Mouse (Mus musculus) limb, embryonic 10.5 days (tissue): Measurements from ENCODE around the gene Nr6a1. TPM values are rescaled to one million over a fixed set of nuclear protein-coding genes. Genes with fewer than 3 reads are reported as not detected.
A peak's percentile ranks its signal among the peaks of the same experiment; 100 is the strongest.

Experiments used
- DNase-seq: peaks from one replicate; pipeline ENCODE4 v3.0.0-alpha.2; 2017; ENCODE audit warnings: low spot score
- H3K27ac ChIP-seq: fragments of 300-500 bp; sonication (generic); 2 replicates; pipeline ENCODE4 v1.5.1; 2016; ENCODE audit warnings: mild to moderate bottlenecking
- H3K27me3 ChIP-seq: fragments of 300-500 bp; sonication (generic); 2 replicates; pipeline ENCODE4 v1.6.1; 2016; ENCODE audit warnings: low read depth, mild to moderate bottlenecking; ENCODE audit not compliant: poor library complexity, severe bottlenecking
- H3K36me3 ChIP-seq: fragments of 300-500 bp; sonication (generic); 2 replicates; pipeline ENCODE4 v1.6.1; 2016; ENCODE audit warnings: mild to moderate bottlenecking, moderate library complexity
- H3K4me1 ChIP-seq: fragments of 300-500 bp; sonication (generic); 2 replicates; pipeline ENCODE4 v1.6.1; 2016
- H3K4me3 ChIP-seq: fragments of 300-500 bp; sonication (generic); 2 replicates; pipeline ENCODE4 v1.5.1; 2016; ENCODE audit warnings: mild to moderate bottlenecking, moderate library complexity
- H3K9me3 ChIP-seq: fragments of 300-500 bp; sonication (generic); replicated peaks from 2 replicates; pipeline ENCODE4 v1.6.1; 2016; ENCODE audit warnings: mild to moderate bottlenecking
- WGBS: fragments of 180-500 bp; shearing (Covaris S2); methylation state at CpG from one replicate; pipeline ENCODE4 v1.1.7; 2016; 5-methylcytosine and 5-hydroxymethylcytosine counted together
- polyA plus RNA-seq: library from polyadenylated mRNA; unstranded; fragments of >200 nt; fragmentation: Nextera tagmentation; extraction: Ambion mirVana; gene quantifications from 2 replicates; pipeline ENCODE4 v1.2.1, GENCODE M21; 2016

Gene Nr6a1
- 1.9 and 4.8 TPM in 2 replicates for polyA plus RNA-seq

GRCm38 (mm10) chr2:38927115-38927979 lies at the start of gene Nr6a1:
Gene Nr6a1 (minus strand): TSS chr2:38927688.
- Histone ChIP-seq H3K4me1 (peaks cover 42% of the 10 kb centered on the region), H3K27me3 (peaks cover 19% of the 10 kb centered on the region), H3K9me3 (no peaks in the 10 kb centered on the region), H3K4me3 (peak within 1 kb of the TSS; percentile 85), H3K36me3 (no peaks in the 10 kb centered on the region), H3K27ac (peak within 1 kb of the TSS; percentile 88)
- DNase-seq: peak; percentile 88
- 8% methylated on average over 18 of the region's 19 CpGs for WGBS

- H3K4me3 ChIP-seq: no peak overlapping the region
- no peaks in the 10 kb centered on the region for H3K36me3 ChIP-seq
- H3K9me3 ChIP-seq: no peaks in the 10 kb centered on the region
- DNase-seq: no peak
- 82% methylated on average over 21 of the region's 21 CpGs for WGBS
- peaks cover 12% of the 10 kb centered on the region; the same call in 1 of the 2 replicates for H3K4me1 ChIP-seq
- H3K27me3 ChIP-seq: no peaks in the 10 kb centered on the region
- no peak overlapping the region for H3K27ac ChIP-seq
Observed at GRCm38 (mm10) chr2:38975941-38976805, 48.7 kb upstream of the Nr6a1 start.

GRCm38 (mm10) chr2:38975181-38975580 lies 47.7 kb upstream of the Nr6a1 start:
- H3K9me3 ChIP-seq: no peaks in the 10 kb centered on the region
- 71% methylated on average over 3 of the region's 3 CpGs for WGBS
- no peaks in the 10 kb centered on the region for H3K36me3 ChIP-seq
- no peaks in the 10 kb centered on the region for H3K27me3 ChIP-seq
- no peak overlapping the region for H3K4me3 ChIP-seq
- H3K27ac ChIP-seq: no peak overlapping the region
- H3K4me1 ChIP-seq: peaks cover 12% of the 10 kb centered on the region; the same call in 1 of the 2 replicates
- DNase-seq: no peak

- Histone ChIP-seq H3K4me3 (no peak overlapping the region), H3K4me1 (peaks cover 12% of the 10 kb centered on the region; the same call in 1 of the 2 replicates), H3K36me3 (no peaks in the 10 kb centered on the region), H3K27me3 (no peaks in the 10 kb centered on the region), H3K27ac (no peak overlapping the region), H3K9me3 (no peaks in the 10 kb centered on the region)
- WGBS: 45% methylated on average over 2 of the region's 2 CpGs
- DNase-seq: no peak
Observed at GRCm38 (mm10) chr2:38974171-38974570, 46.7 kb upstream of the Nr6a1 start.

- no peak overlapping the region for H3K4me3 ChIP-seq
- H3K4me1 ChIP-seq: peaks cover 12% of the 10 kb centered on the region; the same call in 1 of the 2 replicates
- WGBS: 89% methylated on average over 7 of the region's 7 CpGs
- H3K27ac ChIP-seq: no peak overlapping the region
- DNase-seq: no peak
- H3K27me3 ChIP-seq: no peaks in the 10 kb centered on the region
- H3K9me3 ChIP-seq: no peaks in the 10 kb centered on the region
- H3K36me3 ChIP-seq: no peaks in the 10 kb centered on the region
Observed at GRCm38 (mm10) chr2:38973701-38974100, 46.2 kb upstream of the Nr6a1 start.

- Histone ChIP-seq H3K36me3 (no peaks in the 10 kb centered on the region), H3K4me3 (no peak overlapping the region), H3K27ac (no peak overlapping the region), H3K27me3 (no peaks in the 10 kb centered on the region), H3K4me1 (peaks cover 12% of the 10 kb centered on the region; the same call in 1 of the 2 replicates), H3K9me3 (no peaks in the 10 kb centered on the region)
- no peak for DNase-seq
- WGBS: 46% methylated on average over 2 of the region's 2 CpGs
Observed at GRCm38 (mm10) chr2:38973223-38973622, 45.7 kb upstream of the Nr6a1 start.

- Histone ChIP-seq H3K27ac (no peak overlapping the region), H3K27me3 (no peaks in the 10 kb centered on the region), H3K9me3 (no peaks in the 10 kb centered on the region), H3K36me3 (no peaks in the 10 kb centered on the region), H3K4me3 (no peak overlapping the region), H3K4me1 (no peaks in the 10 kb centered on the region)
- WGBS: 90% methylated on average over 5 of the region's 5 CpGs
- no peak for DNase-seq
Observed at GRCm38 (mm10) chr2:38970057-38970456, 42.6 kb upstream of the Nr6a1 start.

GRCm38 (mm10) chr2:38969650-38970049 lies 42.2 kb upstream of the Nr6a1 start:
- Histone ChIP-seq H3K4me3 (no peak overlapping the region), H3K36me3 (no peaks in the 10 kb centered on the region), H3K27me3 (no peaks in the 10 kb centered on the region), H3K4me1 (no peaks in the 10 kb centered on the region), H3K27ac (no peak overlapping the region), H3K9me3 (no peaks in the 10 kb centered on the region)
- 93% methylated on average over 2 of the region's 2 CpGs for WGBS
- no peak for DNase-seq

GRCm38 (mm10) chr2:38964198-38964597 lies 36.7 kb upstream of the Nr6a1 start:
- Histone ChIP-seq H3K9me3 (no peaks in the 10 kb centered on the region), H3K36me3 (no peaks in the 10 kb centered on the region), H3K27ac (no peak overlapping the region), H3K4me1 (peaks cover 10% of the 10 kb centered on the region), H3K27me3 (no peaks in the 10 kb centered on the region), H3K4me3 (no peak overlapping the region)
- 33% methylated on average over 4 of the region's 4 CpGs for WGBS
- DNase-seq: peak; percentile 52

- no peak overlapping the region for H3K27ac ChIP-seq
- H3K4me3 ChIP-seq: no peak overlapping the region
- 81% methylated on average over 5 of the region's 5 CpGs for WGBS
- no peaks in the 10 kb centered on the region for H3K9me3 ChIP-seq
- H3K4me1 ChIP-seq: peaks cover 9% of the 10 kb centered on the region; the same call in 1 of the 2 replicates
- no peaks in the 10 kb centered on the region for H3K27me3 ChIP-seq
- H3K36me3 ChIP-seq: no peaks in the 10 kb centered on the region
- DNase-seq: no peak
Observed at GRCm38 (mm10) chr2:38957671-38958223, 30.3 kb upstream of the Nr6a1 start.

- Histone ChIP-seq H3K27ac (no peak overlapping the region), H3K4me3 (no peak overlapping the region), H3K4me1 (peaks cover 9% of the 10 kb centered on the region; the same call in 1 of the 2 replicates), H3K27me3 (no peaks in the 10 kb centered on the region), H3K9me3 (no peaks in the 10 kb centered on the region), H3K36me3 (no peaks in the 10 kb centered on the region)
- 81% methylated on average over 2 of the region's 2 CpGs for WGBS
- no peak for DNase-seq
Observed at GRCm38 (mm10) chr2:38956062-38956461, 28.6 kb upstream of the Nr6a1 start.

- no peak for DNase-seq
- 74% methylated on average over 5 of the region's 5 CpGs for WGBS
- peaks cover 9% of the 10 kb centered on the region; the same call in 1 of the 2 replicates for H3K4me1 ChIP-seq
- no peak overlapping the region for H3K4me3 ChIP-seq
- H3K36me3 ChIP-seq: no peaks in the 10 kb centered on the region
- no peaks in the 10 kb centered on the region for H3K9me3 ChIP-seq
- H3K27ac ChIP-seq: peak overlapping the region; percentile 46; the same call in 1 of the 2 replicates
- H3K27me3 ChIP-seq: no peaks in the 10 kb centered on the region
Observed at GRCm38 (mm10) chr2:38953152-38953883, 25.8 kb upstream of the Nr6a1 start.
